Mouse (Mus musculus) retina, adult 2 months (tissue): ENCODE results near the gene Lrrc8d.
A peak's percentile ranks its signal among the peaks of the same experiment; 100 is the strongest.
"Not testable (repeated sequence)": the region's sequence is repeated elsewhere in the genome, so short reads cannot be mapped to it uniquely, and the experiment has no call there.

Source experiments
- DNase-seq: peaks from one replicate; pipeline ENCODE4 v3.0.0-alpha.2; 2012; ENCODE audit warnings: low read depth, low spot score

The Lrrc8d gene

GRCm38 (mm10) chr5:105684861-105685600, 14.7 kb upstream of the Lrrc8d start:
- DNase-seq, result peak; percentile 65

GRCm38 (mm10) chr5:105685780-105686305, 13.9 kb upstream of the Lrrc8d start:
- not testable (repeated sequence) for DNase-seq

GRCm38 (mm10) chr5:105686331-105686995, 13.3 kb upstream of the Lrrc8d start:
- DNase-seq, result no peak

- DNase-seq, result no peak
Measured at GRCm38 (mm10) chr5:105690502-105691454, 9.0 kb upstream of the Lrrc8d start.

GRCm38 (mm10) chr5:105691645-105692044, 8.1 kb upstream of the Lrrc8d start:
- DNase-seq, result no peak

- no peak for DNase-seq
Measured at GRCm38 (mm10) chr5:105694339-105694930, 5.3 kb upstream of the Lrrc8d start.

- no peak for DNase-seq
Measured at GRCm38 (mm10) chr5:105696049-105696448, 3.7 kb upstream of the Lrrc8d start.

- DNase-seq, result no peak
Measured at GRCm38 (mm10) chr5:105697886-105698285, 1.9 kb upstream of the Lrrc8d start.

- DNase-seq, result no peak
Measured at GRCm38 (mm10) chr5:105698694-105699093, 1.1 kb upstream of the Lrrc8d start.

- peak; percentile 63 for DNase-seq
Measured at GRCm38 (mm10) chr5:105700070-105700851, 492 bp downstream of the Lrrc8d start.

GRCm38 (mm10) chr5:105701326-105701725, 1.6 kb downstream of the Lrrc8d start:
- DNase-seq, result no peak

- no peak for DNase-seq
Measured at GRCm38 (mm10) chr5:105701844-105702243, 2.1 kb downstream of the Lrrc8d start.

- DNase-seq, result no peak
Measured at GRCm38 (mm10) chr5:105702580-105703285, 3.0 kb downstream of the Lrrc8d start.

- no peak for DNase-seq
Measured at GRCm38 (mm10) chr5:105703286-105703655, 3.5 kb downstream of the Lrrc8d start.

- DNase-seq, result no peak
Measured at GRCm38 (mm10) chr5:105704573-105704972, 4.8 kb downstream of the Lrrc8d start.

- DNase-seq, result no peak
Measured at GRCm38 (mm10) chr5:105706635-105707034, 6.9 kb downstream of the Lrrc8d start.

GRCm38 (mm10) chr5:105708276-105708675, 8.5 kb downstream of the Lrrc8d start:
- DNase-seq, result no peak

- no peak for DNase-seq
Measured at GRCm38 (mm10) chr5:105710473-105710872, 10.7 kb downstream of the Lrrc8d start.

GRCm38 (mm10) chr5:105714446-105714845, 14.7 kb downstream of the Lrrc8d start:
- no peak for DNase-seq

GRCm38 (mm10) chr5:105715095-105715494, 15.3 kb downstream of the Lrrc8d start:
- no peak for DNase-seq
